Mouse (Mus musculus) testis, adult 2 months (tissue): Measurements from ENCODE around the gene Gm26602.

ENCODE experiments used
- CTCF ChIP-seq: fragments of 200-500 bp; IDR thresholded peaks from 2 replicates; pipeline ENCODE4 v1.5.1; 2012; ENCODE audit warnings: low read depth, mild to moderate bottlenecking, inconsistent platforms, low read length, moderate library complexity; ENCODE audit not compliant: control insufficient read depth, insufficient read depth, insufficient replicate concordance
- POLR2A ChIP-seq: fragments of 200-500 bp; IDR thresholded peaks from 2 replicates; pipeline ENCODE4 v1.6.1; 2012; ENCODE audit warnings: low read depth, mild to moderate bottlenecking, inconsistent platforms, low read length, moderate library complexity; ENCODE audit not compliant: control insufficient read depth

DNA sequence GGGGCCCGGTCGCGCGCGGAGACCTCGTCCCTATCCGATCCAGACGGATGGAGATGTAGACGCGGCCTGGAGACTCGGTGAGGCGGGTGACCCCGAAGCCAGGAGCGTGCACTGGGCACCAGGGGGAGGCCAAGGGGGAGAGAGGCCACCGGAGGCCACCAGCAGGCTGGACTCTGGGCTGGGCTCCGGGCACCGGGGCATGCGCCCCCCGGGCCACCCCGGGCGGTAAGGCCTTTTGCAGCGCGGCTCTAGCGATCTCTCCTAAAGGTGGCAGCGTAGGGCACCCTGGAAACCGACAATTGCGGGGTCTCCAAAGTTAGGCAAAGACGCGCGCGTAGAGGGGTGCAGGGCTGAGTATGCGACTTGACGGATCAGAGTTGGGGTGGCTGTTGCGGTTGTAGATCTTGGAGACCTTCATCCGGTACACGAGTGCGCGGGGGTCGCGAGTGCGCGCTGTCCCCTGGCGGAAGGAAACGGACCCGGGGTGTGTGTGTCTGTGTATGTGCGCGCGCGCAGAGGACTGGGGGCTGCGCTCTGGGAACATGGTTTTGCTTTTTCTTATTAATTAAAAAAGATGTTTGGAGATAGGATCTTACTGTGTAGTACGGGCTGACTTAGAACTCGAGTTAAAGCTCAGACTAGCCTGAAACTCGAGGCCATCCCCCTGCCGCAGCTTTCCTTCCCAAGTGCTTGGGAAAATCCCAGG, 16.8 kb downstream of the Gm26602 start:
- no peak for TF ChIP-seq CTCF
- no peak for TF ChIP-seq POLR2A
